Mouse (Mus musculus) embryonic stem cell, embryonic (primary cell): ENCODE measurements around the gene Osbpl3.

Source experiments
- CTCF ChIA-PET, 4 experiments: fragments of 300-600 bp in 2 of 4; fragments of 350-600 bp in 2 of 4; sonication (Branson Sonifier 250); formaldehyde crosslinking; loops; one replicate each; lab custom pipeline; 2022; ENCODE audit warnings: inconsistent platforms in 2 of 4; lab: Charles Lee
- POLR2A ChIA-PET, 4 experiments: fragments of 300-600 bp in 2 of 4; fragments of 350-600 bp in 2 of 4; sonication (Branson Sonifier 250); formaldehyde crosslinking; loops; one replicate each; lab custom pipeline; 2022; ENCODE audit warnings: antibody characterized with exemption in 4 of 4, inconsistent platforms in 1 of 4; lab: Charles Lee

Gene Osbpl3

GRCm38 (mm10) chr6:50254723-50255184, 201.2 kb downstream of the Osbpl3 start:
- POLR2A ChIA-PET: no interaction called here
- CTCF ChIA-PET: interaction anchor here in 1 of 4 experiments (1.0 kb wide), 1 partner anchor 22 kb away, joined by 3 read pairs; no protein-coding TSS in a partner anchor

GRCm38 (mm10) chr6:50252690-50253089, 203.3 kb downstream of the Osbpl3 start:
- CTCF ChIA-PET: no interaction called here
- POLR2A ChIA-PET: interaction anchor here in 1 of 4 experiments (1.2 kb wide), 1 partner anchor 9 kb away, joined by 3 read pairs; no protein-coding TSS in a partner anchor

- CTCF ChIA-PET: no interaction called here
- POLR2A ChIA-PET: interaction anchor here in 1 of 4 experiments (1.5 kb wide), 1 partner anchor 13 kb away, joined by 3 read pairs; no protein-coding TSS in a partner anchor
Observed at GRCm38 (mm10) chr6:50247791-50248190, 208.2 kb downstream of the Osbpl3 start.

DNA sequence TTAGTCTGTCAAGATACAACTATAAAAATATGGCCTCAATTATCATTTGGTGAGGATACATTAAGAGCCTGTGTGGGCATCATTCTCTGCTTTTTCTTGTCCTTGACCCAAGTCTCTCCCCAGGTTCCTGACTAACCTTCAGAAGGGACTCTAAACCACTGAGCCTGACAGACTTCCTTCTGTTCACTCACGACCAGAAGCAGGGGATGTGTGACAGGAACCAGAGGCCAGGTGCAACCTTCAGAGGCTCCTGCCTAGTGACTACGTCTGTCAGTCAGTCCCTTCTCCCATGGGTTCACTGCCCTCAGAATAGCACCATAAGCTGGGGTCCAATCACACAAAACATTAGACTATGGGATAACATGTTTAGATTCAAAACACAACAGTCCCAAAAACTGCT, 208.6 kb downstream of the Osbpl3 start:
- ChIA-PET CTCF (no interaction called here), POLR2A (interaction anchor here in 1 of 4 experiments (1.5 kb wide), 1 partner anchor 12 kb away, joined by 3 read pairs; no protein-coding TSS in a partner anchor)

DNA sequence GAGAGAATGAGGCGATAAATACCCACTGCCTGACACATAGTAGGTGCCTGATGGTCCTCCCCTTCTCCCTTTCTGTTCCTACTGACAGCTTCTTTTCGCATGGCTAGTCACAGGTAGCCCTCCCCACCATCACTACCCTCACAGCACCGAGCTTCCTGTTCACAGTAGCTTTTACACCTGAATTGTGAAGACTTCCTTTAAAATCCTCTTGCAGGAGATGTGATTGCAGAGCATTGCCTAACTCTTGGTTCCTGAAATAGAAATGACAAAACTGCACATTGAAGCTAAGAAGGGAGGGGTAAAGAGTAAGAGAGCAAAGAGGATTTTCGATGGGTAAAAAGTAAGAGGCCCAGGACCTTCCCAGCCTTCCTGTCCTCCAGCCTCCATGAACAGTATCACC, 211.0 kb downstream of the Osbpl3 start:
- POLR2A ChIA-PET: interaction anchor here in 2 of 4 experiments (0.6 to 0.7 kb wide), 2 partner anchors 603 to 863 kb away, joined by 3 read pairs; no protein-coding TSS in a partner anchor
- CTCF ChIA-PET: interaction anchor here in 1 of 4 experiments (1.7 kb wide), 1 partner anchor 25 kb away, joined by 6 read pairs; no protein-coding TSS in a partner anchor

DNA sequence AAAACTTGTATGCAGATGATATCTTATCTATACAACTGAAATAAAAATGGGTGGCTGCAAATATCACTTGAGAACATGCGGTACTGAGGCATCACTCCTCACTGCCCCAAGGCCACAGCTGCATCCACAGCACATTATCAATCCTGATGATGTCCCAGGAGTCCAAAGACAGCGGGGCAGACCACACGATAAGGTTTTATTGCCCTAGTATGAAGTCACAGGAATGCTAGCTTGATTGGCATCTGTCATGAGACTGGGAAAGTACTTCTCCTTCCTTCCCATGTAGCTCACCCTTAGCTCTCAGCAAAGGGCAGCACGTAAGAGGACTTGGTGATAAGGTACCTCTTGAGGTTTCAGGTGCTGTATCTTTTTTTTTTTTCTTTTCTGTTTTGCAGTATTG, 211.9 kb downstream of the Osbpl3 start:
- ChIA-PET POLR2A (interaction anchor here in 2 of 4 experiments (0.7 to 2.0 kb wide), 2 partner anchors 16 to 864 kb away, joined by 3 to 5 read pairs; no protein-coding TSS in a partner anchor), CTCF (interaction anchor here in 2 of 4 experiments (1.0 to 1.7 kb wide), 3 partner anchors 24 to 293 kb away, joined by 3 to 6 read pairs (median 4); no protein-coding TSS in a partner anchor)
